In genomic region chr13:110318746-110319145, GRCm38 (mm10) we compare ENCODE assay signal across 10 mouse cellular contexts. TPM values are rescaled to one million over a fixed set of nuclear protein-coding genes. Genes with fewer than 3 reads are reported as not detected.
DNase-seq lines count a peak whose midpoint lies in the region; ATAC-seq and TF ChIP-seq lines count a peak whose summit lies in the region.
"Had no signal": no experiment of that assay in that cellular context is flagged by ENCODE, and none has a peak within 500 bp of the region (broad histone marks: within the 10 kb centered on the region; RNA-seq: fewer than 3 reads in every experiment).

No protein-coding gene starts in this region.

- no peaks in the 10 kb centered on the region for H3K4me1 ChIP-seq in heart, postnatal 0 days (ENCODE audit: control insufficient read depth, insufficient read depth)

- no peaks in the 10 kb centered on the region for H3K36me3 ChIP-seq in heart, postnatal 0 days (replicated peaks; ENCODE audit: control insufficient read depth, insufficient read depth, low read length)
- H3K36me3 ChIP-seq: limb, embryonic 12.5 days had no signal

- peak; percentile 42 for TF ChIP-seq CTCF in heart, postnatal 0 days (IDR thresholded peaks at IDR 0.05; ENCODE audit: low read depth)

- H3K9me3 ChIP-seq in heart, postnatal 0 days (replicated peaks; ENCODE audit: control insufficient read depth, low read length), result no peaks in the 10 kb centered on the region
- H3K9me3 ChIP-seq: limb, embryonic 12.5 days had no signal

- peak; percentile 32 for DNase-seq in heart, postnatal 0 days (ENCODE audit: low spot score)
- no peak for DNase-seq in heart, adult 8-10 months (ENCODE audit: low spot score)
- DNase-seq in right cerebral cortex, adult 18-20 months, result peak; percentile 16
- no peak for DNase-seq in right cerebral cortex, postnatal 4 days
- DNase-seq in left cerebral cortex, adult 9 months (ENCODE audit: low spot score in 2 of 2), result peak; percentile 6 to 26
- peak; percentile 16 for DNase-seq in telencephalon, adult 2 months (ENCODE audit: low read depth, low spot score)
- DNase-seq in ovary, adult 18-20 months (ENCODE audit: low spot score), result no peak
- DNase-seq in embryo, embryonic 11 days, result no peak
- DNase-seq: heart, adult 11 months had no signal

- ATAC-seq in heart, postnatal 0 days (ENCODE audit: insufficient read depth, low read depth), result no peak

- H3K27ac ChIP-seq in heart, postnatal 0 days (ENCODE audit: low read depth), result no peak overlapping the region
- H3K27ac ChIP-seq: limb, embryonic 12.5 days had no signal

- WGBS in heart, postnatal 0 days, result 18% methylated on average over 4 of the region's 4 CpGs

- no peak overlapping the region for H3K9ac ChIP-seq in heart, postnatal 0 days (replicated peaks; ENCODE audit: low read depth, low read length)
- H3K9ac ChIP-seq: limb, embryonic 12.5 days had no signal

- no peaks in the 10 kb centered on the region for H3K27me3 ChIP-seq in heart, postnatal 0 days (ENCODE audit: control insufficient read depth, insufficient read depth, low read length)
- H3K27me3 ChIP-seq: limb, embryonic 12.5 days had no signal

- H3K4me3 ChIP-seq in heart, postnatal 0 days (ENCODE audit: low read depth, low read length), result no peak overlapping the region
- H3K4me3 ChIP-seq: limb, embryonic 12.5 days had no signal

- no peak overlapping the region for H3K4me2 ChIP-seq in heart, postnatal 0 days (ENCODE audit: low read depth, low read length)
- H3K4me2 ChIP-seq: limb, embryonic 12.5 days had no signal

- no peak for TF ChIP-seq EP300 in heart, postnatal 0 days (IDR thresholded peaks at IDR 0.05; ENCODE audit: low read depth)

RNA-seq across cellular contexts. Expression of gene Rab3c, which starts 38.0 kb away (rescaled TPM):
- total RNA-seq in heart, postnatal 0 days (2014; rRNA removed; ENCODE audit: low replicate concordance), result 0.04 and 0.08 TPM in 2 replicates
- 0.56 and 0.60 TPM in 2 replicates for polyA plus RNA-seq in heart, postnatal 0 days (2015; fragmentation: Nextera tagmentation; extraction: Ambion mirVana)
- total RNA-seq in heart, adult 8-10 months (2022), result under 1 TPM; 0.03 to 0.22 (median 0.08) TPM

RNA-seq across cellular contexts. Expression of gene Gapt, which starts 38.3 kb away (rescaled TPM):
- total RNA-seq in heart, postnatal 0 days (2014; rRNA removed; ENCODE audit: low replicate concordance), result not detected in 2 replicates
- 0.10 TPM in 1 of 2 replicates, not detected in the other for polyA plus RNA-seq in heart, postnatal 0 days (2015; fragmentation: Nextera tagmentation; extraction: Ambion mirVana)
- under 1 TPM; 0.16 to 0.19 (median 0.17) TPM for total RNA-seq in heart, adult 8-10 months (2022)

Comparison
In these comparisons a context has a peak if more than half of its experiments do, and no peak if none do; other contexts are left out.
1. DNase-seq: peak in heart, postnatal 0 days (single experiment), right cerebral cortex, adult 18-20 months (single experiment), left cerebral cortex, adult 9 months (2 of 2) and telencephalon, adult 2 months (single experiment); none in heart, adult 8-10 months (single experiment), right cerebral cortex, postnatal 4 days (single experiment), ovary, adult 18-20 months (single experiment) and embryo, embryonic 11 days (single experiment).